Mouse (Mus musculus) liver, adult 2 months (tissue): ENCODE data around the gene Meis2.

ENCODE experiments used
- CTCF ChIP-seq: fragments of 200-500 bp; IDR thresholded peaks from 2 replicates; pipeline ENCODE4 v1.5.1; 2011; ENCODE audit warnings: low read depth, low read length, control low read depth
- POLR2A ChIP-seq: fragments of 200-500 bp; IDR thresholded peaks from 2 replicates; pipeline ENCODE4 v1.6.1; 2011; ENCODE audit warnings: low read length, control low read depth; ENCODE audit not compliant: insufficient read depth; ENCODE audit errors: extremely low read depth

DNA sequence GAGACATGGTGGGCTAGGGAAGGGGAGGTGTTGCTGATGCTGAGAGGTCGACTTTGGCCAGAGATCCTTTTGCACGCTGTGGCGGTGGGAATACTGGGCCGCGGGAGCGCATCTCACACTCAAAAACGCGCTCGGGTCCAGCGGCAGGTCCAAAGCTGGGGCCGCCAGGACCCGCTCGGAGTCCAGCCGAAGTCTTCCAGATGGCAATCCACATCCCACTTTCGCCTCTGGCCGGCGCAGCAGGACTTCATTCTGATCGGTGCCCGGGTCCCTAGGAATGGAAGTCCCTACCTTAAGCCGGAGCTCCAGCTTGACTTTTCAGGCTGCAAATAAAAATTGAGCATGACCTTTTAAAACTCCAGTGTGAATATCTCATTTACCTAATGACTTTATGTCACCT, 9.8 kb upstream of the Meis2 start:
- TF ChIP-seq CTCF (no peak), POLR2A (no peak)
